Mouse (Mus musculus): ENCODE data around the gene Git2.

Git2 gene

GRCm38 (mm10) chr5:114686726-114687210 is 88.5 kb downstream of the Git2 start:
- DNase-seq (ENCODE audit: low spot score), result no peak

GRCm38 (mm10) chr5:114685986-114686385 is 89.3 kb downstream of the Git2 start:
- no peak for DNase-seq (ENCODE audit: low spot score)

- no peak for DNase-seq (ENCODE audit: low spot score)
These were observed 93.6 kb downstream of the Git2 start for GRCm38 (mm10) chr5:114681717-114682116.

DNA sequence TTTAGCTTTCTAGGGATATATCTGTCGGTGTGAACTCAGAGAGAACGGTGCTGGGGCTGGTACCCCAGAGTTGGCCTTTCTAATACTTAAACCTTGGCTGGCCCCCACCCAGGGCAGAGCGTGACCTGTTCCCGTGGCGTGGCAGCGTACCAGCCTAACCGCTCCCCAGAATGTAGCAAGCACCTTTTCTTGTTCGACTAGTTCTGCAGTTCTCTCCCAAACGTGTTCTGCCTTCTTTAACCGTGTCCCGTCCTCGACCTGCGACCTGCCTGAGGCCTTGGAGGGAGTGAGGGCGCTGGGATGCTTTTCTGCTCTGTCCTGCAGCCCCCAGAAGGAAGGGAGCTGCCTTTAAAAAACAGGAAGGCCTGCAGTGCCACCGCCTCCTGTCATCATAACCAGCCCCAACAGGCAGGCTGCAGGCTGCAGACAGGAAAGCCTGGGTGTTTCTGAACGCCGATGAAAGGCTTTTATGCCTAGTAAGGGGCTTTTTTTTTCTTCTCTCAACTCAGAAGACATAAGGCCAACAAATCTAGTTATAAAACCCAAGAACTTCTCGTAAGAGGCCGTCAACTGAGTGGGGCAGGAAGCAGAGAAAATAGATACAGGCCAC is 94.5 kb downstream of the Git2 start:
- no peak for DNase-seq (ENCODE audit: low spot score)

GRCm38 (mm10) chr5:114679841-114680591 is 95.3 kb downstream of the Git2 start:
- no peak for DNase-seq (ENCODE audit: low spot score)
